Mouse (Mus musculus): ENCODE data around the gene Psen1.

Gene Psen1

DNA sequence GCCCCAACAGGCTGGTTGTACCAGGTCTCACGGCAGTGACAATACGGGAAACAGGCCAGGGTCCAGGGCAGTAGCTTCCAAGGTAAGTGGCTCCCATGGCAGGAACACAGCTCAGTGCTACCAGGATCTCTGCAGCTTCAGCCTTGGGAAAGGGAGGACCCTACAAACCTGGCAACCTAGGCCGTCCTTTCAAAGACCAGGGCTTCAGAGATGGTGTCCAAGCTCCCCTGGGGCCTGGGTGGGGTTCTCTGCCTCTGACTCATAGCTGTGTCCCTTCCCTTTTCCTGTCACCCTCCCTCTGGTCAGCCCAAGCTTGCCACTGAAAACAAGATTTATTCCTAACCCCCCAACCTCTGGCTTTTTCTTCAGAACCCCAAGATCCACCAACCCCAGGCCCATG lies 92.2 kb downstream of the Psen1 start:
- DNase-seq = no peak

DNA sequence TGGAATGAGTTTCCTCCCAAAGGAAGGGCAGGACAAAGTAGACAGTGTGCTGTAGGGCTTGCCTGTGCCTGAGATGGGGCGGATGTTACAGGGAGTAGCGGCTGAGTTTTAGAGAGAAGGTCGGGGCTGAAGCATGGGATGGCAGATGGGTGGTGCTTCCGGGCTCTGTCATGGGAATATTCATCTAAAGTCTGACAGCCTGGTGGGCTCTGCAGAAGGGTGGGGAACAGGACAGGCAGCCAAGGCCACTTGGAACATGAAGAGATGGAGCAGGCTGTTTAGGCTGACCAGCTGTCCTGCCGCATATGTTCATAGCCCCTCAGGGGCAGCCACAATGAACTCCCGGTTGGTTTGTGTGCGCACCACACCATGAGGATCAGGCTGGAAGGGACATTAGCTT lies 93.3 kb downstream of the Psen1 start:
- DNase-seq = no peak

DNA sequence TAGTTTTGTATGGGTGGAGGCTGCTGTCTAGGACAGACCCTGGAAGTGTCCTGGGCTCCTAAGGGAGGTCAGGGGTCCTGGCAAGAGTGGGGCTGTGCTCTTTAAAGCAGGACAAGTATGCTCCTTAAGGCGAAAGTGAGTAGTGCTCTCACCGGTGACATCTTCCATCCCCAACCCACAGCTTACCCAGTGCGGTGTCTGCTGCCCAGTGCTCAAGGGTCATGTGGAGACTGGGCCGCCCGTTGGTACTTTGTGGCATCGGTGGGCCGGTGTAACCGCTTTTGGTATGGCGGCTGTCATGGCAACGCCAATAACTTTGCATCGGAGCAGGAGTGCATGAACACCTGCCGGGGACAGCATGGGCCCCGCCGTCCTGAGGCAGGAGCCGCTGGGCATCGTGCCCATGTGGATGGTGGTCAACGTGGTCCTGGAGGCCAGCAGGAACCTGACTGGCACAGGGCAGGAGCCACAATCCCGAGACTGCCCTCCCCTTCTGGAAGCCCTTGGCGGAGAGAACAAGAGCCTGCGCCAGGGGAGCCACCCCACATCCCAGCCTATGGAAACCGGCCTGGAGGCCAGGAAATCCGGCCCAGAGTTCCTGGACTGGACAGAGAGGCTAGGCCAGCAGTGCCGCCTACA lies 93.8 kb downstream of the Psen1 start:
- no peak for DNase-seq

DNA sequence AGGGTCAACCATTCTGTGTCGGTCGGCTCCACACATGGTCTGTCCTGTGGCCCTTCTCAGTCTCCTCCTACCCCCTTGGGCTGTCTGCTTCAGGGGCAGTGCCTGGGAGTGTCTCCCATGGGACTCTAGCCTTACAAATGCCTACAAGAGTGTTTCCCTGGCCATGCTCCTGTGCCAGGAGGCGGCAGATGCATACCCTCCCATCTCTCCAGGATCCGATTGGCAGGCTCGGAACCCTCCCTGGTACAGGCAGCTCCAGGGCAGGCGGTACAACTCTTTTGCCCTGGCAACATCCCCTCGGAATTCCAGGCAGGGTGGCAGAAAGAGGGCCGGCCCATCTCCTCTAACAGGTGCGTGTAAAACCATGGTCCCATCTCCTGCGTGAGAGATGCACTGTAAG lies 94.7 kb downstream of the Psen1 start:
- DNase-seq = no peak
